Mouse (Mus musculus): Measurements from ENCODE around the gene Gla.

GRCm38 (mm10) chrX:134580528-134581305 is 20.2 kb downstream of the Gla start:
- TF ChIP-seq CTCF (IDR thresholded peaks at IDR 0.05; ENCODE audit: low read depth, low read length), result no peak
- TF ChIP-seq GATA1 (IDR thresholded peaks at IDR 0.05; ENCODE audit: borderline replicate concordance, low read length), result no peak
- no peak for TF ChIP-seq TAL1 (conservative IDR thresholded peaks at IDR 0.05; ENCODE audit: low read depth, low read length)
- TF ChIP-seq POLR2AphosphoS5 (IDR thresholded peaks at IDR 0.05; ENCODE audit: insufficient replicate concordance, low read depth, low read length), result no peak
- TF ChIP-seq GATA2 (IDR thresholded peaks at IDR 0.05; ENCODE audit: borderline replicate concordance, low read depth, low read length), result no peak

Measured in G1E (cell line).